Mouse (Mus musculus): ENCODE measurements at regions not wholly inside any gene's neighbourhood (a gene's known extent, or its start where the extent isn't known, plus 50 kb on each side); places are given as distances from the start of the nearest gene placed in this dataset.

DNA sequence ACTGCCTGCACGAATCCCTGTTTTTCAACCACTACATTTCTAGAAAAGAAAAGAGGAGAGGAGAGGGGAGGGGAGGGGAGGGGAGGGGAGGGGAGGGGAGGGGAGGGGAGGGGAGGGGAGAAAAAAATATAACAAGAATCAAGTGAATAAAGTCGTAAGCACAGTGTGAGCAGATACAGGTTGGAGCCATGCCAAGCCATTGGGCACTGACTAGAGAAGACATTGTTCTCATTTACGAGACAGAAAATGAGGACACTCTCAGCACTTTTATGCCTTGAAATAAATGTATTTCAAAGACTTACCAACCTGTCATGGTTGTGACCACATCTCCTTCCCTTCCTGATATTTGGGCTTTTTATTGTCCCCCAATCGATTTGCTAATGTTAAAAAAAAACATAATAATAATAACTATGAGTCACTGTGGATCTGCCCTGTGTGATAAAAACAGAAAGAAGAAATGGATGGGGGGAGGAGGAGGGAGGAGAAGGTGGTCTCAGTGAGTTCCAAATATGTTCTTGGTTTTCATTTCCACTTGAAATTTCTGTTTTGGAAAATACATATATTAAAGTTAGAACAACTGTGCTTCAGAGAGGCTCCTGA is 177.8 kb upstream of the Cpeb2 start:
- H3K9ac ChIP-seq (ENCODE audit: insufficient read depth, low read depth), result no peak overlapping the region
- H3K9me3 ChIP-seq (replicated peaks; ENCODE audit: low read length), result no peaks in the 10 kb centered on the region
- DNase-seq (ENCODE audit: extremely low read depth), result no peak
- H3K4me1 ChIP-seq (ENCODE audit: control insufficient read depth in 1 of 2, insufficient read depth in 2 of 2), result peaks cover 3 to 16% of the 10 kb centered on the region in 2 experiments; a peak in 3 of 4 replicates
- no peak overlapping the region for H3K4me2 ChIP-seq (ENCODE audit: insufficient read depth, low read depth, poor library complexity, severe bottlenecking)
- H3K79me2 ChIP-seq (replicated peaks; ENCODE audit: control insufficient read depth, extremely low read depth, insufficient read depth, poor library complexity, severe bottlenecking), result no peaks in the 10 kb centered on the region
- H3K27me3 ChIP-seq (replicated peaks), result no peaks in the 10 kb centered on the region
- no peak overlapping the region for H3K27ac ChIP-seq (ENCODE audit: insufficient read depth, low read depth)
- no peaks in the 10 kb centered on the region for H3K36me3 ChIP-seq (replicated peaks in 1 of 2; ENCODE audit: control insufficient read depth in 1 of 2, insufficient read depth in 1 of 2, low read length in 1 of 2)
- TF ChIP-seq ZKSCAN1 (IDR thresholded peaks at IDR 0.05; ENCODE audit: borderline replicate concordance, low read depth, low read length) (no peak), ZMIZ1 (IDR thresholded peaks at IDR 0.05; ENCODE audit: low read depth, low read length) (no peak)
- no peak overlapping the region for H3K4me3 ChIP-seq (replicated peaks in 1 of 3; ENCODE audit: low read depth in 2 of 3, low read length in 2 of 3, poor library complexity in 1 of 3)
- dilution Hi-C loops (cut with MboI; ENCODE audit: extremely low pct_ligation_motif_present, extremely low pct_unique_long_range_greater_than_20kb, low sequenced_read_pairs) (no loop called here), in situ Hi-C loops (cut with MboI; ENCODE audit: low pct_ligation_motif_present, low pct_unique_long_range_greater_than_20kb, low sequenced_read_pairs) (no loop called here)

GRCm38 (mm10) chr5:43056486-43056885 is 176.5 kb upstream of the Cpeb2 start:
- peaks cover 3 to 16% of the 10 kb centered on the region in 2 experiments; a peak in 3 of 4 replicates for H3K4me1 ChIP-seq (ENCODE audit: control insufficient read depth in 1 of 2, insufficient read depth in 2 of 2)
- H3K9ac ChIP-seq (ENCODE audit: insufficient read depth, low read depth), result no peak overlapping the region
- dilution Hi-C loops (cut with MboI; ENCODE audit: extremely low pct_ligation_motif_present, extremely low pct_unique_long_range_greater_than_20kb, low sequenced_read_pairs) (no loop called here), in situ Hi-C loops (cut with MboI; ENCODE audit: low pct_ligation_motif_present, low pct_unique_long_range_greater_than_20kb, low sequenced_read_pairs) (no loop called here)
- no peaks in the 10 kb centered on the region for H3K27me3 ChIP-seq (replicated peaks)
- no peak overlapping the region for H3K27ac ChIP-seq (ENCODE audit: insufficient read depth, low read depth)
- no peaks in the 10 kb centered on the region for H3K36me3 ChIP-seq (replicated peaks in 1 of 2; ENCODE audit: control insufficient read depth in 1 of 2, insufficient read depth in 1 of 2, low read length in 1 of 2)
- H3K4me3 ChIP-seq (replicated peaks in 1 of 3; ENCODE audit: low read depth in 2 of 3, low read length in 2 of 3, poor library complexity in 1 of 3), result no peak overlapping the region
- H3K79me2 ChIP-seq (replicated peaks; ENCODE audit: control insufficient read depth, extremely low read depth, insufficient read depth, poor library complexity, severe bottlenecking), result no peaks in the 10 kb centered on the region
- H3K9me3 ChIP-seq (replicated peaks; ENCODE audit: low read length), result no peaks in the 10 kb centered on the region
- H3K4me2 ChIP-seq (ENCODE audit: insufficient read depth, low read depth, poor library complexity, severe bottlenecking), result no peak overlapping the region
- TF ChIP-seq POLR2AphosphoS2 (IDR thresholded peaks at IDR 0.05; ENCODE audit: low read depth, low read length) (no peak), BHLHE40 (IDR thresholded peaks at IDR 0.05; ENCODE audit: low read depth, low read length) (no peak)
- no peak for DNase-seq (ENCODE audit: extremely low read depth)

DNA sequence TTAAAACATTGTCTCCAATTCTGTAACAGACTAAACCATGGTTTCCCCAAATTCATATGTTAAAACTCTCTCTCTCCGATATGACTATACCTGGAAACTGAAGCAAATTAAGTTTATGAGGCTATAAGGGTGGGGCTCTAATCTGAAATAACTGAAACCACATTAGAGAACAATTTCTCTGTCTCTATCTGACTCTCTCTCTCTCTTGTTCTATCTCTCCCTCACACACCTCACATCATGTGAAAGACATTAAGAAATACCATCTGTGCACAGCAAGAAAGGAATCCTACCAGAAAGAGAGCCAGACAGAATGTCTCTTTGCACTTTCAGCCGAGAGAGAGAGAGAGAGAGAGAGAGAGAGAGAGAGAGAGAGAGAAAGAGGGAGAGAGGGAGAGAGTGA is 171.7 kb upstream of the Cpeb2 start:
- in situ Hi-C loops (cut with MboI; ENCODE audit: low pct_ligation_motif_present, low pct_unique_long_range_greater_than_20kb, low sequenced_read_pairs) (no loop called here), dilution Hi-C loops (cut with MboI; ENCODE audit: extremely low pct_ligation_motif_present, extremely low pct_unique_long_range_greater_than_20kb, low sequenced_read_pairs) (no loop called here)
- DNase-seq (ENCODE audit: extremely low read depth), result no peak
- H3K4me1 ChIP-seq (ENCODE audit: control insufficient read depth in 1 of 2, insufficient read depth in 2 of 2), result peaks cover 0 to 4% of the 10 kb centered on the region in 2 experiments; a peak in 1 of 4 replicates
- H3K4me2 ChIP-seq (ENCODE audit: insufficient read depth, low read depth, poor library complexity, severe bottlenecking), result no peak overlapping the region
- no peaks in the 10 kb centered on the region for H3K79me2 ChIP-seq (replicated peaks; ENCODE audit: control insufficient read depth, extremely low read depth, insufficient read depth, poor library complexity, severe bottlenecking)
- TF ChIP-seq TCF12 (IDR thresholded peaks at IDR 0.05; ENCODE audit: low read depth, low read length), result no peak
- TF ChIP-seq MYC (IDR thresholded peaks at IDR 0.05; ENCODE audit: low read depth, low read length), result no peak
- no peak for TF ChIP-seq POLR2AphosphoS2 (IDR thresholded peaks at IDR 0.05; ENCODE audit: low read depth, low read length)
- no peak for TF ChIP-seq KAT2A (IDR thresholded peaks at IDR 0.05; ENCODE audit: insufficient replicate concordance, low read length)
- no peak for TF ChIP-seq TBP (conservative IDR thresholded peaks at IDR 0.05; ENCODE audit: low read depth, low read length)
- no peak for TF ChIP-seq ZC3H11A (IDR thresholded peaks at IDR 0.05; ENCODE audit: low read depth, low read length)
- TF ChIP-seq ETS1 (conservative IDR thresholded peaks at IDR 0.05; ENCODE audit: low read depth, low read length), result no peak
- no peak for TF ChIP-seq ZMIZ1 (IDR thresholded peaks at IDR 0.05; ENCODE audit: low read depth, low read length)
- no peak for TF ChIP-seq SIN3A (IDR thresholded peaks at IDR 0.05; ENCODE audit: low read length)
- TF ChIP-seq NELFE (IDR thresholded peaks at IDR 0.05; ENCODE audit: low read depth, low read length), result no peak
- no peak for TF ChIP-seq ZKSCAN1 (IDR thresholded peaks at IDR 0.05; ENCODE audit: borderline replicate concordance, low read depth, low read length)
- no peak for TF ChIP-seq ZNF384 (IDR thresholded peaks at IDR 0.05; ENCODE audit: low read depth, low read length)
- no peak for TF ChIP-seq BHLHE40 (IDR thresholded peaks at IDR 0.05; ENCODE audit: low read depth, low read length)
- TF ChIP-seq CHD1 (IDR thresholded peaks at IDR 0.05; ENCODE audit: low read depth, low read length), result no peak
- TF ChIP-seq USF2 (conservative IDR thresholded peaks at IDR 0.05; ENCODE audit: low read depth, low read length), result no peak
- H3K36me3 ChIP-seq (replicated peaks in 1 of 2; ENCODE audit: control insufficient read depth in 1 of 2, insufficient read depth in 1 of 2, low read length in 1 of 2), result no peaks in the 10 kb centered on the region
- no peak overlapping the region for H3K9ac ChIP-seq (ENCODE audit: insufficient read depth, low read depth)
- no peak overlapping the region for H3K27ac ChIP-seq (ENCODE audit: insufficient read depth, low read depth)
- no peak overlapping the region for H3K4me3 ChIP-seq (replicated peaks in 1 of 3; ENCODE audit: low read depth in 2 of 3, low read length in 2 of 3, poor library complexity in 1 of 3)
- no peaks in the 10 kb centered on the region for H3K9me3 ChIP-seq (replicated peaks; ENCODE audit: low read length)
- H3K27me3 ChIP-seq (replicated peaks), result no peaks in the 10 kb centered on the region
